Mouse (Mus musculus) liver, embryonic 14.5 days (tissue): Measurements from ENCODE around the gene Adh6a.

Source experiments
- CTCF ChIP-seq: IDR thresholded peaks from 2 replicates; pipeline ENCODE4 v1.5.1; 2016; ENCODE audit warnings: antibody characterized with exemption, low read depth, control low read depth
- EP300 ChIP-seq: IDR thresholded peaks from 2 replicates; pipeline ENCODE4 v1.6.1; 2016; ENCODE audit warnings: antibody characterized with exemption, low read depth

DNA sequence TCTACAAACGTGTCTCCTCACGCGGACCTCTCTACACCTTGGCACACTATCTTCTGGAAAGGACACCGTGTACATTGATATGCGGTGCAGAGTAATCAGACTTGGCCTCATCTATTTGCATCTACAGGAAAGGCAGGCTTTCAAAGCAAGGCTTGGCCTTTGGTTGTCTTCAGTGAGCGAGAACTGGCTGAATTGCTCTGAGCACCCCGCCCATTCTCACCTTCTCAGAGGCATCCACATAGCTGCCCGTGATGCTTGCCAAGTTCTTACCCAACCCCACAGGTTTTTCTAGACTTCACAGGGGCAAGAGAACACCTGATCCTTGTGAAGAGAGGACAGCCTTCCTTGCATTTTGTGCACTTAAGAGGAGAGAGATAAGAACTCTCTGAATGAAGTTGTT is 3.2 kb upstream of the Adh6a start:
- TF ChIP-seq CTCF, result no peak
- no peak for TF ChIP-seq EP300
